ENCODE assay signal across 23 mouse cellular contexts in genomic region chr8:102771456-102771855, GRCm38 (mm10). TPM values are rescaled to one million over a fixed set of nuclear protein-coding genes. Genes with fewer than 3 reads are reported as not detected.
DNase-seq lines count a peak whose midpoint lies in the region; ATAC-seq and TF ChIP-seq lines count a peak whose summit lies in the region.
"Had no signal": no experiment of that assay in that cellular context is flagged by ENCODE, and none has a peak within 500 bp of the region (broad histone marks: within the 10 kb centered on the region; RNA-seq: fewer than 3 reads in every experiment).

No protein-coding gene starts in this region.

- 59% methylated on average over 2 of the region's 2 CpGs for WGBS in intestine, embryonic 16.5 days
- 61% methylated on average over 2 of the region's 2 CpGs for WGBS in intestine, embryonic 15.5 days

- no peak for TF ChIP-seq POLR2A in embryonic fibroblast, embryonic 13.5 days (IDR thresholded peaks at IDR 0.05; ENCODE audit: low read depth, low read length)

- ATAC-seq in intestine, embryonic 16.5 days: 0 out of 2 replicates have a peak, but pooled peaks have one; percentile 26
- no peak for ATAC-seq in intestine, embryonic 15.5 days
- no peak for ATAC-seq in frontal cortex, adult (ENCODE audit: low TSS enrichment)
- ATAC-seq: activated CD4-positive, CD25-positive, alpha-beta regulatory T cell, adult 4 months; forebrain, embryonic 14.5 days; forebrain, embryonic 16.5 days had no signal

- no peak overlapping the region for H3K27ac ChIP-seq in intestine, embryonic 16.5 days (ENCODE audit: low read length)
- no peak overlapping the region for H3K27ac ChIP-seq in intestine, embryonic 15.5 days
- H3K27ac ChIP-seq in embryonic fibroblast, embryonic 13.5 days (ENCODE audit: insufficient read depth, low read length): 0 out of 2 replicates have a peak overlapping the region, but pooled peaks have one; percentile 12
- H3K27ac ChIP-seq: embryonic facial prominence, embryonic 10.5 days; embryonic facial prominence, embryonic 12.5 days; forebrain, embryonic 10.5 days; forebrain, embryonic 12.5 days had no signal

- H3K4me1 ChIP-seq in intestine, embryonic 16.5 days (ENCODE audit: control insufficient read depth, insufficient read depth, low read length): no peaks in the 10 kb centered on the region
- peaks cover 6% of the 10 kb centered on the region; the same call in 1 of the 2 replicates for H3K4me1 ChIP-seq in intestine, embryonic 15.5 days (replicated peaks)
- peaks cover 9% of the 10 kb centered on the region for H3K4me1 ChIP-seq in embryonic fibroblast, embryonic 13.5 days (ENCODE audit: control insufficient read depth, insufficient read depth, low read length)

- DNase-seq in 3T3-L1 (ENCODE audit: low read depth, low spot score): peak; percentile 68
- DNase-seq in NIH3T3 (ENCODE audit: low read depth): peak; percentile 9
- DNase-seq in left cerebral cortex, adult 9 months (ENCODE audit: low spot score in 2 of 2): no peak
- DNase-seq: adrenal gland, adult 8-10 months; adrenal gland, postnatal 14 days; adrenal gland, postnatal 36 days; cerebellum, adult 11-12 months; cerebellum, adult 2 months; cerebellum, adult 9-10 months; cerebellum, postnatal 10 days; cerebellum, postnatal 25 days had no signal

- no peaks in the 10 kb centered on the region for H3K9me3 ChIP-seq in intestine, embryonic 16.5 days (ENCODE audit: control insufficient read depth, low read length)
- no peaks in the 10 kb centered on the region for H3K9me3 ChIP-seq in intestine, embryonic 15.5 days
- H3K9me3 ChIP-seq: embryonic facial prominence, embryonic 10.5 days; embryonic facial prominence, embryonic 12.5 days; forebrain, embryonic 10.5 days; forebrain, embryonic 12.5 days had no signal

- no peaks in the 10 kb centered on the region for H3K27me3 ChIP-seq in intestine, embryonic 16.5 days (replicated peaks; ENCODE audit: control insufficient read depth, insufficient read depth, low read length)
- no peaks in the 10 kb centered on the region for H3K27me3 ChIP-seq in intestine, embryonic 15.5 days (replicated peaks)
- H3K27me3 ChIP-seq: embryonic facial prominence, embryonic 12.5 days; forebrain, embryonic 12.5 days had no signal

- no peak overlapping the region for H3K4me2 ChIP-seq in intestine, embryonic 16.5 days (ENCODE audit: low read depth, low read length)
- H3K4me2 ChIP-seq in intestine, embryonic 15.5 days (replicated peaks): no peak overlapping the region
- H3K4me2 ChIP-seq: embryonic facial prominence, embryonic 12.5 days; forebrain, embryonic 12.5 days had no signal

- no peak for TF ChIP-seq CTCF in embryonic fibroblast, embryonic 13.5 days (IDR thresholded peaks at IDR 0.05; ENCODE audit: borderline replicate concordance, insufficient read depth, low read length)

- H3K36me3 ChIP-seq in intestine, embryonic 16.5 days (ENCODE audit: control insufficient read depth, insufficient read depth, low read length): no peaks in the 10 kb centered on the region
- H3K36me3 ChIP-seq in intestine, embryonic 15.5 days: no peaks in the 10 kb centered on the region

- no peak overlapping the region for H3K4me3 ChIP-seq in intestine, embryonic 16.5 days (ENCODE audit: low read length)
- H3K4me3 ChIP-seq in intestine, embryonic 15.5 days (replicated peaks): no peak overlapping the region
- no peak overlapping the region for H3K4me3 ChIP-seq in embryonic fibroblast, embryonic 13.5 days (ENCODE audit: insufficient read depth, low read length)
- H3K4me3 ChIP-seq: embryonic facial prominence, embryonic 10.5 days; embryonic facial prominence, embryonic 12.5 days; erythroblast, embryonic 14.5 days; forebrain, embryonic 10.5 days; forebrain, embryonic 12.5 days had no signal

- no peak overlapping the region for H3K9ac ChIP-seq in intestine, embryonic 16.5 days (ENCODE audit: low read depth, low read length)
- H3K9ac ChIP-seq in intestine, embryonic 15.5 days: no peak overlapping the region
- H3K9ac ChIP-seq: embryonic facial prominence, embryonic 12.5 days; forebrain, embryonic 12.5 days had no signal

RNA-seq across cellular contexts. Expression of gene Cdh11, which starts 14.0 kb away (rescaled TPM):
- polyA plus RNA-seq in intestine, embryonic 16.5 days (2015; fragmentation: Nextera tagmentation; extraction: Ambion mirVana): 53.6 and 55.8 TPM in 2 replicates
- polyA plus RNA-seq in intestine, embryonic 15.5 days (2015; fragmentation: Nextera tagmentation; extraction: Ambion mirVana): 73.4 and 73.7 TPM in 2 replicates
- 367 and 681 TPM in 2 replicates for polyA plus RNA-seq in embryonic fibroblast, embryonic 13.5 days (2011; ENCODE audit: insufficient read length, low read depth, missing spikeins)
- polyA plus RNA-seq: erythroblast, embryonic 14.5 days had no signal

Comparison
In these comparisons a context has a peak if more than half of its experiments do, and no peak if none do; other contexts are left out.
1. DNase-seq: peak in 3T3-L1 (single experiment) and NIH3T3 (single experiment); none in left cerebral cortex, adult 9 months (0 of 2).